Mouse (Mus musculus) retina, adult 2 months (tissue): ENCODE data around the gene Lpcat1.

Experiments used
- DNase-seq: peaks from one replicate; pipeline ENCODE4 v3.0.0-alpha.2; 2012; ENCODE audit warnings: low read depth, low spot score

The Lpcat1 gene

DNA sequence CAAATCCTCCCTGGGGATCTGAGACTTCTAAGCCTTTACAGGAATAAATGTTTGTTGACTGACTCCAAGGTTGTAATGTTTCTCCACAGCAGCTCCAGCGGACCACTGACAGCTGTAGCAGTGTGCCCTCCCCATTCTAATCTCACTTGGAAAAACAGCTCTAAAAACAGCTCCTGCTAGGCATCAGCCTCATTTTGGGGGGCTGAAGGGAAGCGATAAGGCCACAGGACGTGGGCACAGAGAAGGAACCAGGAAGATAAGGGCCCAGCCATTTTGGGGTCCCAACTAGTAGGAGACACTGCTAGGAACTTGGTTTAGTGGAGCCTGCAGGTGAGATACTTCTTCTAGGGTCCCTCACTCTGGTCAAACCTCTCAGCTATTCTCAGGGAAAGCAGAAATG lies 68.3 kb downstream of the Lpcat1 start:
- no peak for DNase-seq

GRCm38 (mm10) chr13:73536403-73536821 lies 69.4 kb downstream of the Lpcat1 start, which contains the start of gene Slc6a3:
Slc6a3 (plus strand) TSS chr13:73536747.
- DNase-seq = no peak

DNA sequence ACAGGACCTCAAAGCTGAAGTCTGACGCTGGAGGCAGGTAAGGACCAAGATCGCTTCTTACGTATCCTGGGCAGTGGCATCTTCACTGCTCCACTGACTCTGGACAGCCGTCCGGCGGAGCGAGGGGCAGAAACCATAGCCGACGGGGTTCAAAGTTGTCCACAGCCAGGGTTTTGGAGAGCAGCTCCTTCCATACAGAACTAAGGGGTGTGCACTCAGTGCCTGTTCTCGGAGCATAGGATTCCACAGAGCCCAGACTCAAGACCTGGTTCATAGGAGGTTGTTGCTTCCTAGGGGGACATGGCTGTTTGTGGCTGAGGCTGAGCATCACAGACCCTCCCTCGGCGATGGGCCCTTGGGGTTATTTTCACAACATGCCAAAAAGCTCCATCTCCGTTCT lies 69.8 kb downstream of the Lpcat1 start:
- no peak for DNase-seq

DNA sequence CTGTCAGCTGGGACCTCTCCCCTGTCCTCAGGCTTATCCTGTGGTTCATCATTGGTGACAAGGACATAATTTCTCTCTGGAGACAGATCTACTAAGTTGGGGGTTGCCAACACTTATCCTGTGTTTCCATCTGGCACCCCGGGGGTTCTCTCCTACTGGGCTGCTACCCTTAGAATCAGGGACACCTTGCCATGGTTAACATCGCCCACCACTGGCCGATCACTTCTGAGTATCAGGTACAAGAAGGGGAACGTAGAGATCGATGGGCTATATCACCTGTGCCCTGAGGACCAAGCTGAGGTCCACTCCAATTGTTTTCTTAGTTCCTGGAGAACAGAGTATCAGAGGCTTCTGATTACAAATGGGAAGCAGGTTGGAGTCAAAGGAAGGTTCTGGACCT lies 97.2 kb downstream of the Lpcat1 start:
- no peak for DNase-seq
